Comparison of ENCODE assay signal across 26 mouse cellular contexts in genomic region chr1:192312446-192312845, GRCm38 (mm10).
A peak's percentile ranks its signal among the peaks of the same experiment; 100 is the strongest.
DNase-seq lines count a peak whose midpoint lies in the region; ATAC-seq and TF ChIP-seq lines count a peak whose summit lies in the region.
"Had no signal": no experiment of that assay in that cellular context is flagged by ENCODE, and none has a peak within 500 bp of the region (broad histone marks: within the 10 kb centered on the region; RNA-seq: fewer than 3 reads in every experiment).

No protein-coding gene starts in this region.

- no peak overlapping the region for H3K4me2 ChIP-seq in midbrain, embryonic 11.5 days
- H3K4me2 ChIP-seq in midbrain, embryonic 14.5 days (ENCODE audit: low read length) = no peak overlapping the region
- H3K4me2 ChIP-seq: heart, embryonic 12.5 days; hindbrain, embryonic 14.5 days had no signal

- H3K27ac ChIP-seq in midbrain, embryonic 11.5 days (ENCODE audit: low read depth, low read length) = no peak overlapping the region; the same call in 1 of the 2 replicates
- H3K27ac ChIP-seq in midbrain, embryonic 10.5 days (replicated peaks) = no peak overlapping the region
- no peak overlapping the region for H3K27ac ChIP-seq in midbrain, embryonic 14.5 days (replicated peaks; ENCODE audit: low read depth, low read length)
- peak overlapping the region; percentile 46; the same call in 1 of the 2 replicates for H3K27ac ChIP-seq in small intestine, adult 2 months (ENCODE audit: insufficient read depth, low read depth, low read length)
- H3K27ac ChIP-seq: embryonic facial prominence, embryonic 10.5 days; forebrain, embryonic 10.5 days; heart, adult 2 months; hindbrain, embryonic 10.5 days; hindbrain, embryonic 14.5 days had no signal

- no peak overlapping the region for H3K9ac ChIP-seq in midbrain, embryonic 11.5 days (ENCODE audit: low read length)
- H3K9ac ChIP-seq in midbrain, embryonic 14.5 days (replicated peaks; ENCODE audit: low read length) = no peak overlapping the region
- H3K9ac ChIP-seq: heart, embryonic 12.5 days; hindbrain, embryonic 14.5 days had no signal

- 41% methylated on average over 4 of the region's 4 CpGs for WGBS in midbrain, embryonic 11.5 days
- 52% methylated on average over 4 of the region's 4 CpGs for WGBS in midbrain, embryonic 10.5 days
- WGBS in midbrain, embryonic 14.5 days = 25% methylated on average over 4 of the region's 4 CpGs
- WGBS in small intestine, adult 2 months = 31% methylated on average over 4 of the region's 4 CpGs

- no peak for TF ChIP-seq CTCF in small intestine, adult 2 months (IDR thresholded peaks at IDR 0.05; ENCODE audit: extremely low read depth, insufficient read length, insufficient replicate concordance, low read depth, low read length)

- TF ChIP-seq POLR2A in small intestine, adult 2 months (IDR thresholded peaks at IDR 0.05; ENCODE audit: low read depth, low read length) = no peak

- H3K9me3 ChIP-seq in midbrain, embryonic 11.5 days (ENCODE audit: control insufficient read depth, low read length) = no peaks in the 10 kb centered on the region
- H3K9me3 ChIP-seq in midbrain, embryonic 10.5 days (replicated peaks) = no peaks in the 10 kb centered on the region; the same call in 1 of the 2 replicates
- H3K9me3 ChIP-seq in midbrain, embryonic 14.5 days (ENCODE audit: control insufficient read depth, low read length) = no peaks in the 10 kb centered on the region
- H3K9me3 ChIP-seq: embryonic facial prominence, embryonic 10.5 days; forebrain, embryonic 10.5 days; G1E; hindbrain, embryonic 10.5 days had no signal

- ATAC-seq in midbrain, embryonic 11.5 days (ENCODE audit: low FRiP score) = 0 out of 2 replicates have a peak, but pooled peaks have one; percentile 44
- ATAC-seq in midbrain, embryonic 14.5 days (ENCODE audit: low FRiP score, low TSS enrichment) = no peak
- no peak for ATAC-seq in erythroblast, adult 5-6 weeks (replicated peaks; ENCODE audit: low FRiP score, poor library complexity, severe bottlenecking)
- no peak for ATAC-seq in megakaryocyte, adult 5-6 weeks (ENCODE audit: poor library complexity, severe bottlenecking)
- ATAC-seq: activated CD4-positive, CD25-positive, alpha-beta regulatory T cell, adult 4 months; CD4-positive, CD25-positive, alpha-beta regulatory T cell, adult 4 months; forebrain, embryonic 14.5 days; Patski had no signal

- peaks cover 7% of the 10 kb centered on the region for H3K4me1 ChIP-seq in midbrain, embryonic 11.5 days (ENCODE audit: control insufficient read depth, insufficient read depth, low read length)
- peaks cover 26% of the 10 kb centered on the region for H3K4me1 ChIP-seq in midbrain, embryonic 10.5 days
- peaks cover 10% of the 10 kb centered on the region; the same call in 1 of the 2 replicates for H3K4me1 ChIP-seq in midbrain, embryonic 14.5 days (ENCODE audit: control insufficient read depth, insufficient read depth, low read length)
- H3K4me1 ChIP-seq in small intestine, adult 2 months (ENCODE audit: control insufficient read depth, insufficient read depth, insufficient read length, low read length) = peaks cover 16% of the 10 kb centered on the region

- DNase-seq in heart, adult 11 months = peak; percentile 41
- no peak for DNase-seq in heart, adult 8-10 months (ENCODE audit: low spot score)
- peak; percentile 78 for DNase-seq in midbrain, embryonic 11.5 days (ENCODE audit: low spot score, missing footprints)
- no peak for DNase-seq in midbrain, embryonic 10.5 days (ENCODE audit: low spot score)
- peak; percentile 53 for DNase-seq in midbrain, embryonic 14.5 days
- DNase-seq: adrenal gland, adult 2 months; adrenal gland, postnatal 25 days; B cell, adult 2 months; cerebellum, adult 2 months; cerebellum, postnatal 10 days; gastrocnemius, postnatal 10 days; heart, adult 2 months had no signal

- H3K4me3 ChIP-seq in midbrain, embryonic 11.5 days (ENCODE audit: low read depth, low read length) = no peak overlapping the region
- no peak overlapping the region for H3K4me3 ChIP-seq in midbrain, embryonic 10.5 days
- no peak overlapping the region for H3K4me3 ChIP-seq in midbrain, embryonic 14.5 days (replicated peaks; ENCODE audit: low read depth, low read length)
- H3K4me3 ChIP-seq in small intestine, adult 2 months (ENCODE audit: low read depth, low read length) = no peak overlapping the region
- H3K4me3 ChIP-seq: embryonic facial prominence, embryonic 10.5 days; erythroblast, embryonic 14.5 days; forebrain, embryonic 10.5 days; heart, adult 2 months; heart, embryonic 12.5 days; hindbrain, embryonic 10.5 days had no signal

- no peaks in the 10 kb centered on the region for H3K36me3 ChIP-seq in midbrain, embryonic 11.5 days (ENCODE audit: control insufficient read depth, insufficient read depth, low read length)
- no peaks in the 10 kb centered on the region for H3K36me3 ChIP-seq in midbrain, embryonic 10.5 days
- no peaks in the 10 kb centered on the region for H3K36me3 ChIP-seq in midbrain, embryonic 14.5 days (ENCODE audit: control insufficient read depth, insufficient read depth, low read length)
- no peaks in the 10 kb centered on the region for H3K36me3 ChIP-seq in small intestine, adult 2 months (ENCODE audit: control insufficient read depth, insufficient read depth, low read length)
- H3K36me3 ChIP-seq: embryonic facial prominence, embryonic 10.5 days; forebrain, embryonic 10.5 days; G1E; heart, embryonic 12.5 days; hindbrain, embryonic 10.5 days had no signal

- H3K27me3 ChIP-seq in midbrain, embryonic 11.5 days (ENCODE audit: control insufficient read depth, insufficient read depth, low read length) = no peaks in the 10 kb centered on the region
- no peaks in the 10 kb centered on the region for H3K27me3 ChIP-seq in midbrain, embryonic 10.5 days (ENCODE audit: low read depth, poor library complexity, severe bottlenecking)
- no peaks in the 10 kb centered on the region for H3K27me3 ChIP-seq in midbrain, embryonic 14.5 days (ENCODE audit: control insufficient read depth, insufficient read depth, low read length)
- H3K27me3 ChIP-seq in small intestine, adult 2 months (ENCODE audit: control insufficient read depth, insufficient read depth, low read length) = no peaks in the 10 kb centered on the region
- H3K27me3 ChIP-seq: heart, embryonic 12.5 days; Patski had no signal

Comparison
In these comparisons a context has a peak if more than half of its experiments do, and no peak if none do; other contexts are left out.
1. DNase-seq: peak in heart, adult 11 months (single experiment), midbrain, embryonic 11.5 days (single experiment) and midbrain, embryonic 14.5 days (single experiment); none in heart, adult 8-10 months (single experiment) and midbrain, embryonic 10.5 days (single experiment).